Mouse (Mus musculus) midbrain, embryonic 13.5 days (tissue): Measurements from ENCODE around the gene Agr2. TPM values are rescaled to one million over a fixed set of nuclear protein-coding genes. Genes with fewer than 3 reads are reported as not detected.

Experiments used
- ATAC-seq: fragments of 200-750 bp; cut with Nextera tagmentation; 2 replicates; pipeline ENCODE4 v1.8.0; 2017; ENCODE audit warnings: mild to moderate bottlenecking, moderate TSS enrichment, moderate library complexity
- H3K27ac ChIP-seq: fragments of 300-500 bp; sonication (generic); 2 replicates; pipeline ENCODE4 v1.5.1; 2015; ENCODE audit warnings: inconsistent platforms, mild to moderate bottlenecking, moderate library complexity
- H3K27me3 ChIP-seq: fragments of 300-500 bp; sonication (generic); 2 replicates; pipeline ENCODE4 v1.6.1; 2015; ENCODE audit warnings: mild to moderate bottlenecking, inconsistent platforms
- H3K36me3 ChIP-seq: fragments of 300-500 bp; sonication (generic); 2 replicates; pipeline ENCODE4 v1.6.1; 2015; ENCODE audit warnings: mild to moderate bottlenecking, inconsistent platforms
- H3K4me1 ChIP-seq: fragments of 300-500 bp; sonication (generic); replicated peaks from 2 replicates; pipeline ENCODE4 v1.6.1; 2015; ENCODE audit warnings: inconsistent platforms
- H3K4me2 ChIP-seq: fragments of 300-500 bp; sonication (generic); replicated peaks from 2 replicates; pipeline ENCODE4 v1.6.1; 2015; ENCODE audit warnings: moderate library complexity, mild to moderate bottlenecking, inconsistent platforms
- H3K4me3 ChIP-seq: fragments of 300-500 bp; sonication (generic); replicated peaks from 2 replicates; pipeline ENCODE4 v1.5.1; 2015; ENCODE audit warnings: mild to moderate bottlenecking, inconsistent platforms
- H3K9ac ChIP-seq: fragments of 300-500 bp; sonication (generic); replicated peaks from 2 replicates; pipeline ENCODE4 v1.6.1; 2015; ENCODE audit warnings: mild to moderate bottlenecking, inconsistent platforms
- H3K9me3 ChIP-seq: fragments of 300-500 bp; sonication (generic); 2 replicates; pipeline ENCODE4 v1.6.1; 2016; ENCODE audit warnings: mild to moderate bottlenecking, inconsistent platforms
- WGBS: fragments of 180-500 bp; shearing (Covaris S2); methylation state at CpG from one replicate; pipeline ENCODE4 v1.1.7; 2015; 5-methylcytosine and 5-hydroxymethylcytosine counted together
- polyA plus RNA-seq: library from polyadenylated mRNA; unstranded; fragments of >200 nt; fragmentation: Nextera tagmentation; extraction: Ambion mirVana; gene quantifications from 2 replicates; pipeline ENCODE4 v1.2.1, GENCODE M21; 2015

Agr2 gene
- polyA plus RNA-seq, 1 experiment from 2014 or later: 1.3 TPM

GRCm38 (mm10) chr12:35994098-35994497 is 1.4 kb downstream of the Agr2 start:
- no peaks in the 10 kb centered on the region for H3K36me3 ChIP-seq
- no peak overlapping the region for H3K4me3 ChIP-seq
- H3K27ac ChIP-seq: peak overlapping the region; percentile 68
- ATAC-seq: peak; percentile 70
- no peak overlapping the region for H3K4me2 ChIP-seq
- H3K9ac ChIP-seq: no peak overlapping the region
- H3K4me1 ChIP-seq: peaks cover 26% of the 10 kb centered on the region
- no peaks in the 10 kb centered on the region for H3K9me3 ChIP-seq
- H3K27me3 ChIP-seq: no peaks in the 10 kb centered on the region

- ATAC-seq: no peak; the same call in 1 of the 2 replicates
- WGBS: 24% methylated on average over 5 of the region's 5 CpGs
Observed at GRCm38 (mm10) chr12:35995799-35996198, 3.1 kb downstream of the Agr2 start.

GRCm38 (mm10) chr12:36004714-36005113 is 12.0 kb downstream of the Agr2 start:
- no peak for ATAC-seq
- no peak overlapping the region for H3K27ac ChIP-seq
- 69% methylated on average over 4 of the region's 4 CpGs for WGBS

More at GRCm38 (mm10) chr12:35995799-35996198, 3.1 kb downstream of the Agr2 start:
- H3K27me3 ChIP-seq: no peaks in the 10 kb centered on the region
- no peak overlapping the region for H3K4me2 ChIP-seq
- peaks cover 26% of the 10 kb centered on the region for H3K4me1 ChIP-seq
- H3K27ac ChIP-seq: no peak overlapping the region
- H3K9me3 ChIP-seq: no peaks in the 10 kb centered on the region
- H3K36me3 ChIP-seq: no peaks in the 10 kb centered on the region
- H3K9ac ChIP-seq: no peak overlapping the region
- H3K4me3 ChIP-seq: no peak overlapping the region

GRCm38 (mm10) chr12:36007581-36007980 is 14.9 kb downstream of the Agr2 start:
- no peak overlapping the region for H3K4me3 ChIP-seq
- WGBS: 92% methylated on average over 2 of the region's 2 CpGs
- no peaks in the 10 kb centered on the region for H3K36me3 ChIP-seq
- no peaks in the 10 kb centered on the region for H3K27me3 ChIP-seq
- no peak for ATAC-seq
- no peaks in the 10 kb centered on the region for H3K4me1 ChIP-seq
- no peak overlapping the region for H3K27ac ChIP-seq
- H3K9me3 ChIP-seq: no peaks in the 10 kb centered on the region
- H3K9ac ChIP-seq: no peak overlapping the region
- H3K4me2 ChIP-seq: no peak overlapping the region

More at GRCm38 (mm10) chr12:36004714-36005113, 12.0 kb downstream of the Agr2 start:
- Histone ChIP-seq H3K36me3 (no peaks in the 10 kb centered on the region), H3K9ac (no peak overlapping the region), H3K27me3 (no peaks in the 10 kb centered on the region), H3K4me2 (no peak overlapping the region), H3K9me3 (no peaks in the 10 kb centered on the region), H3K4me1 (no peaks in the 10 kb centered on the region), H3K4me3 (no peak overlapping the region)

GRCm38 (mm10) chr12:36008364-36009047 is 15.8 kb downstream of the Agr2 start:
- H3K4me3 ChIP-seq: no peak overlapping the region
- no peaks in the 10 kb centered on the region for H3K4me1 ChIP-seq
- H3K36me3 ChIP-seq: peaks cover 4% of the 10 kb centered on the region; the same call in 1 of the 2 replicates
- 75% methylated on average over 6 of the region's 6 CpGs for WGBS
- no peak overlapping the region for H3K4me2 ChIP-seq
- H3K9me3 ChIP-seq: no peaks in the 10 kb centered on the region
- H3K27me3 ChIP-seq: no peaks in the 10 kb centered on the region
- no peak overlapping the region for H3K9ac ChIP-seq
- no peak for ATAC-seq
- no peak overlapping the region for H3K27ac ChIP-seq

- Histone ChIP-seq H3K4me2 (no peak overlapping the region), H3K4me1 (no peaks in the 10 kb centered on the region), H3K27ac (no peak overlapping the region), H3K27me3 (no peaks in the 10 kb centered on the region), H3K36me3 (peaks cover 33% of the 10 kb centered on the region), H3K4me3 (no peak overlapping the region), H3K9ac (no peak overlapping the region), H3K9me3 (no peaks in the 10 kb centered on the region)
- WGBS: 84% methylated on average over 7 of the region's 7 CpGs
- no peak for ATAC-seq
Observed at GRCm38 (mm10) chr12:36013216-36013910, 20.7 kb downstream of the Agr2 start.

GRCm38 (mm10) chr12:36017791-36018190 is 25.1 kb downstream of the Agr2 start:
- no peak for ATAC-seq
- Histone ChIP-seq H3K9me3 (no peaks in the 10 kb centered on the region), H3K27me3 (no peaks in the 10 kb centered on the region), H3K9ac (no peak overlapping the region), H3K36me3 (peaks cover 62% of the 10 kb centered on the region), H3K27ac (no peak overlapping the region), H3K4me2 (no peak overlapping the region), H3K4me1 (no peaks in the 10 kb centered on the region), H3K4me3 (no peak overlapping the region)
- WGBS: 82% methylated on average over 2 of the region's 2 CpGs

- WGBS: 93% methylated on average over 4 of the region's 4 CpGs
- H3K4me3 ChIP-seq: no peak overlapping the region
- no peak for ATAC-seq
- peaks cover 3% of the 10 kb centered on the region; the same call in 1 of the 2 replicates for H3K4me1 ChIP-seq
- H3K36me3 ChIP-seq: peaks cover 56% of the 10 kb centered on the region
- H3K9me3 ChIP-seq: no peaks in the 10 kb centered on the region
- no peaks in the 10 kb centered on the region for H3K27me3 ChIP-seq
- H3K27ac ChIP-seq: no peak overlapping the region
- no peak overlapping the region for H3K9ac ChIP-seq
- H3K4me2 ChIP-seq: no peak overlapping the region
Observed at GRCm38 (mm10) chr12:36019572-36019971, 26.9 kb downstream of the Agr2 start.

GRCm38 (mm10) chr12:36020081-36020480 is 27.4 kb downstream of the Agr2 start:
- WGBS: 90% methylated on average over 3 of the region's 3 CpGs
- ATAC-seq: no peak

GRCm38 (mm10) chr12:36020710-36021109 is 28.0 kb downstream of the Agr2 start:
- no peak overlapping the region for H3K9ac ChIP-seq
- H3K36me3 ChIP-seq: peaks cover 47% of the 10 kb centered on the region
- H3K9me3 ChIP-seq: no peaks in the 10 kb centered on the region
- H3K27me3 ChIP-seq: no peaks in the 10 kb centered on the region
- no peak overlapping the region for H3K4me2 ChIP-seq
- no peak overlapping the region for H3K4me3 ChIP-seq
- H3K27ac ChIP-seq: no peak overlapping the region
- WGBS: 94% methylated on average over 2 of the region's 2 CpGs
- H3K4me1 ChIP-seq: peaks cover 4% of the 10 kb centered on the region; the same call in 1 of the 2 replicates
- ATAC-seq: no peak

More at GRCm38 (mm10) chr12:36020081-36020480, 27.4 kb downstream of the Agr2 start:
- no peak overlapping the region for H3K27ac ChIP-seq
- no peak overlapping the region for H3K4me3 ChIP-seq
- no peak overlapping the region for H3K4me2 ChIP-seq
- H3K36me3 ChIP-seq: peaks cover 52% of the 10 kb centered on the region
- no peaks in the 10 kb centered on the region for H3K9me3 ChIP-seq
- no peak overlapping the region for H3K9ac ChIP-seq
- no peaks in the 10 kb centered on the region for H3K27me3 ChIP-seq
- peaks cover 4% of the 10 kb centered on the region; the same call in 1 of the 2 replicates for H3K4me1 ChIP-seq

GRCm38 (mm10) chr12:36026126-36026525 is 33.4 kb downstream of the Agr2 start:
- peaks cover 14% of the 10 kb centered on the region for H3K4me1 ChIP-seq
- WGBS: 90% methylated on average over 4 of the region's 4 CpGs
- no peak overlapping the region for H3K9ac ChIP-seq
- ATAC-seq: no peak
- no peaks in the 10 kb centered on the region for H3K27me3 ChIP-seq
- peaks cover 6% of the 10 kb centered on the region for H3K36me3 ChIP-seq
- no peak overlapping the region for H3K4me2 ChIP-seq
- no peaks in the 10 kb centered on the region for H3K9me3 ChIP-seq
- H3K27ac ChIP-seq: no peak overlapping the region
- H3K4me3 ChIP-seq: no peak overlapping the region

GRCm38 (mm10) chr12:36027171-36027570 is 34.5 kb downstream of the Agr2 start:
- Histone ChIP-seq H3K4me1 (peaks cover 14% of the 10 kb centered on the region), H3K4me3 (no peak overlapping the region), H3K9me3 (no peaks in the 10 kb centered on the region), H3K9ac (no peak overlapping the region), H3K4me2 (no peak overlapping the region), H3K27me3 (no peaks in the 10 kb centered on the region), H3K27ac (no peak overlapping the region), H3K36me3 (no peaks in the 10 kb centered on the region)
- WGBS: 89% methylated on average over 2 of the region's 2 CpGs
- ATAC-seq: no peak
